Mouse (Mus musculus) left cerebral cortex, postnatal 4 days (tissue): ENCODE results near the gene Gdi1. TPM values are rescaled to one million over a fixed set of nuclear protein-coding genes. Genes with fewer than 3 reads are reported as not detected.
"Not testable (repeated sequence)": the region's sequence is repeated elsewhere in the genome, so short reads cannot be mapped to it uniquely, and the experiment has no call there.

ENCODE experiments used
- DNase-seq: peaks from one replicate; pipeline ENCODE4 v3.0.0-alpha.2; 2022
- intact Hi-C: fragments of 180-260 bp; cut with DNase I; formaldehyde crosslinking; loops from one replicate; pipeline ENCODE4 v1.15.1; 2025
- microRNA-seq: library from miRNA; unstranded; fragments of <30 nt; microRNA quantifications from one replicate; pipeline ENCODE4 v1.2.0, GENCODE M21; 2022
- total RNA-seq, 2 experiments: library from RNA; stranded (reverse); gene quantifications; 2 replicates each; pipeline ENCODE4 v1.2.3; 2021

Gene Gdi1
- total RNA-seq, 2 experiments from 2014 or later = 745 to 773 TPM

- intact Hi-C loops = loop anchor here (5.0 kb wide), 1 partner anchor 64 kb away; the partner anchor contains the start of genes Fam3a and Ikbkg
- DNase-seq = peak; percentile 72
These were observed 23.9 kb downstream of the Gdi1 start, which contains the start of gene Plxna3 for GRCm38 (mm10) chrX:74328725-74329161. Gene Plxna3 (plus strand): TSS chrX:74329066.

GRCm38 (mm10) chrX:74329215-74329671 is 24.4 kb downstream of the Gdi1 start:
- intact Hi-C loops = loop anchor here (5.0 kb wide), 1 partner anchor 63 kb away; the partner anchor contains the start of genes Fam3a and Ikbkg
- DNase-seq = no peak

GRCm38 (mm10) chrX:74330166-74330930 is 25.6 kb downstream of the Gdi1 start:
- intact Hi-C loops = no loop called here
- no peak for DNase-seq

- no peak for DNase-seq
- intact Hi-C loops = no loop called here
These were observed 48.1 kb downstream of the Gdi1 start for GRCm38 (mm10) chrX:74352645-74353466.

GRCm38 (mm10) chrX:74353467-74353770 is 48.6 kb downstream of the Gdi1 start, which contains the start of gene Lage3:
Gene Lage3 (minus strand): TSS chrX:74353618.
- intact Hi-C loops = no loop called here
- DNase-seq = peak; percentile 84

- intact Hi-C loops, DNase-seq: not testable (repeated sequence)
These were observed 52.3 kb downstream of the Gdi1 start for GRCm38 (mm10) chrX:74357069-74357468.

GRCm38 (mm10) chrX:74359171-74359570 is 54.4 kb downstream of the Gdi1 start:
- intact Hi-C loops = no loop called here
- no peak for DNase-seq

Small RNA genes lying within 50 kb of the gene (microRNA-seq; reads per million reads assigned to microRNA genes)
- gene Mir7091 (not detected), gene Mir7092 (not detected)

Other genes with a start within 250 kb of the Gdi1 start
- gene Opn1mw, start 177.5 kb upstream of the Gdi1 start, total RNA-seq = not detected
- gene Mecp2, start 169.6 kb upstream of the Gdi1 start, total RNA-seq = 10 to 100 TPM; 81.8 to 88.9 TPM
- not detected for gene Tex28, start 137.2 kb upstream of the Gdi1 start, total RNA-seq
- gene Tktl1, start 127.7 kb upstream of the Gdi1 start, total RNA-seq = not detected
- gene Flna, start 55.2 kb upstream of the Gdi1 start, total RNA-seq = 100 to 1,000 TPM; 434 to 445 TPM
- gene Emd, start 50.3 kb upstream of the Gdi1 start, total RNA-seq = 10 to 100 TPM; 48.2 to 52.3 TPM
- gene Rpl10, start 34.2 kb upstream of the Gdi1 start, total RNA-seq = 100 to 1,000 TPM; 264 to 422 TPM
- gene Taz, start 23.1 kb upstream of the Gdi1 start, total RNA-seq = 10 to 100 TPM; 54.8 to 57.4 TPM
- gene Dnase1l1, start 22.7 kb upstream of the Gdi1 start, total RNA-seq = 1 to 10 TPM; 2.5 to 5.0 TPM
- gene Atp6ap1, start 7.9 kb upstream of the Gdi1 start, total RNA-seq = 100 to 1,000 TPM; 228 to 244 TPM
- 10 to 100 TPM; 45.7 to 49.8 TPM for gene Fam50a, start 8.0 kb downstream of the Gdi1 start, total RNA-seq
- gene Plxna3, start 24.1 kb downstream of the Gdi1 start, total RNA-seq = 100 to 1,000 TPM; 172 to 190 TPM
- 10 to 100 TPM; 34.2 to 34.5 TPM for gene Lage3, start 48.6 kb downstream of the Gdi1 start, total RNA-seq
- gene Ubl4a, start 68.2 kb downstream of the Gdi1 start, total RNA-seq = 10 to 100 TPM; 43.2 to 48.8 TPM
- gene Slc10a3, start 68.4 kb downstream of the Gdi1 start, total RNA-seq = 1 to 10 TPM; 2.7 to 3.8 TPM
- 10 to 100 TPM; 20.4 to 22.2 TPM for gene Fam3a, start 88.3 kb downstream of the Gdi1 start, total RNA-seq
- 10 to 100 TPM; 25.9 to 34.0 TPM for gene Ikbkg, start 88.3 kb downstream of the Gdi1 start, total RNA-seq
- 10 to 100 TPM; 48.4 to 50.7 TPM for gene G6pdx, start 124.2 kb downstream of the Gdi1 start, total RNA-seq
- gene Gm6880, start 176.4 kb downstream of the Gdi1 start, total RNA-seq = not detected